Mouse (Mus musculus): ENCODE results near the gene Hsd11b2.

DNA sequence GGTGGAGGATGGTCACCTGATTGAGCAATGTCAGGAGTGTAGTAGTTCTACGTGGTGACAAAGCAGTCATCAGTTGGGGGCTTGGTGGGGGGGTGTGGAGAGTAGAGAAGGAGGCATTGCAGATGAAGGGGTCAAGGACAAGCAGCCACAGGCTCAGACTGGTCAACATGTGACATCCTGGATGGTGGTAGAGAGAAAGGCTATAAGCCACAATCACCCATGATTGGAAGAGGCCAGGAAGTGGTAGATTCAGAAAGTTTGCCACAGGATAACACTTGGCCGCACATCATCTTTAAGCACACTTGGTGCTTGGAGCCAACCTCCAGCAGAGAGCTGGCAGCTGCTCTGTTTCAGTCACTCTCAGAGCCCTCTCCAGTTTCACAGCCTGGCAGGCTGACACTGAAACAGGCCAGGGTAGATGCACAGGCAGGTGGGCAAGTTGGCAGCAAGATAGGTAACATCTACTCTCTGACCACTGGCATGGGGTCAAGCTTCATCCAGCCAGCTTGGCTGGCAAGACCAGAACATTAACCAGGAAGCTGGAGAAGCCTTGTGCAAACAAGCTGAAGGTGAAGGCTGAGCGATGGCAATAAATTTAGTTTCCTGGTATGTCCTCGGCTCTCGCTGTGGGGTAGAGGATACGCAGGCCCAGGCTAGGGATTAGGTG is 18.6 kb downstream of the Hsd11b2 start:
- TF ChIP-seq POLR2A (IDR thresholded peaks at IDR 0.05; ENCODE audit: control insufficient read depth, extremely low read depth, insufficient read depth, low read length, poor library complexity) = no peak
- no peak for TF ChIP-seq CTCF (IDR thresholded peaks at IDR 0.05; ENCODE audit: borderline replicate concordance, control insufficient read depth, extremely low read depth, insufficient read depth, low read length, poor library complexity)

Measured in thymus, adult 2 months (tissue).